Mouse (Mus musculus): ENCODE results near the gene Arl5c. TPM values are rescaled to one million over a fixed set of nuclear protein-coding genes. Genes with fewer than 3 reads are reported as not detected.

The Arl5c gene
- total and polyA plus RNA-seq, 3 experiments = 1.2 to 10.4 TPM; not detected in 1

GRCm38 (mm10) chr11:98020710-98021109 is 24.7 kb upstream of the Arl5c start:
- no peak for TF ChIP-seq MAZ (IDR thresholded peaks at IDR 0.05; ENCODE audit: low read depth, low read length)
- TF ChIP-seq CHD2 (IDR thresholded peaks at IDR 0.05; ENCODE audit: low read length) = no peak
- no peak for TF ChIP-seq GABPA (IDR thresholded peaks at IDR 0.05; ENCODE audit: low read depth, low read length)
- TF ChIP-seq MAX (IDR thresholded peaks at IDR 0.05; ENCODE audit: low read length) = no peak
- TF ChIP-seq MYB (IDR thresholded peaks at IDR 0.05; ENCODE audit: low read depth, low read length) = no peak
- TF ChIP-seq MAFK (IDR thresholded peaks at IDR 0.05; ENCODE audit: borderline replicate concordance, low read depth, low read length) = no peak
- TF ChIP-seq TAL1 (IDR thresholded peaks at IDR 0.05; ENCODE audit: low read length) = no peak
- no peak for TF ChIP-seq TCF12 (IDR thresholded peaks at IDR 0.05; ENCODE audit: low read depth, low read length)
- no peak for TF ChIP-seq USF2 (IDR thresholded peaks at IDR 0.05; ENCODE audit: borderline replicate concordance in 1 of 2, insufficient read depth in 1 of 2, low read depth in 1 of 2, low read length in 2 of 2)
- TF ChIP-seq TBP (IDR thresholded peaks at IDR 0.05; ENCODE audit: low read depth, low read length) = no peak
- no peak for TF ChIP-seq HCFC1 (IDR thresholded peaks at IDR 0.05; ENCODE audit: low read depth, low read length)
- TF ChIP-seq ZKSCAN1 (IDR thresholded peaks at IDR 0.05; ENCODE audit: low read depth, low read length) = no peak
- TF ChIP-seq KAT2A (conservative IDR thresholded peaks at IDR 0.05; ENCODE audit: low read depth, low read length) = no peak
- TF ChIP-seq MEF2A (IDR thresholded peaks at IDR 0.05; ENCODE audit: extremely low read depth, insufficient replicate concordance, low read depth, low read length, poor library complexity, severe bottlenecking) = no peak
- TF ChIP-seq BHLHE40 (IDR thresholded peaks at IDR 0.05; ENCODE audit: borderline replicate concordance, low read depth, low read length) = no peak
- no peak for TF ChIP-seq SMC3 (IDR thresholded peaks at IDR 0.05; ENCODE audit: low read depth, low read length)
- TF ChIP-seq UBTF (IDR thresholded peaks at IDR 0.05; ENCODE audit: borderline replicate concordance, insufficient read depth, low read depth, low read length) = no peak
- Histone ChIP-seq H3K27me3 (ENCODE audit: control insufficient read depth in 1 of 2, insufficient read depth in 2 of 2, low read length in 2 of 2) (no peaks in the 10 kb centered on the region), H3K27ac (ENCODE audit: control insufficient read depth, low read depth, low read length) (no peak overlapping the region), H3K9ac (ENCODE audit: control insufficient read depth, low read depth, low read length, poor library complexity, severe bottlenecking) (no peak overlapping the region), H3K36me3 (ENCODE audit: control insufficient read depth in 1 of 2, insufficient read depth in 2 of 2, low read length in 2 of 2) (peaks cover 0 to 5% of the 10 kb centered on the region in 2 experiments; a peak in 2 of 4 replicates), H3K9me3 (replicated peaks; ENCODE audit: insufficient read depth, low read length) (no peaks in the 10 kb centered on the region), H3K4me3 (ENCODE audit: control insufficient read depth in 1 of 2, insufficient read depth in 1 of 2, low read depth in 2 of 2, low read length in 2 of 2) (no peak overlapping the region), H3K4me1 (ENCODE audit: control insufficient read depth in 1 of 2, insufficient read depth in 2 of 2, low read length in 2 of 2) (peaks cover 4 to 12% of the 10 kb centered on the region in 2 experiments; a peak in 3 of 4 replicates), H3K79me2 (ENCODE audit: control insufficient read depth, insufficient read depth, low read length, poor library complexity) (peaks cover 4% of the 10 kb centered on the region; the same call in 1 of the 2 replicates)
- peak; percentile 44 for DNase-seq (ENCODE audit: low read depth, low spot score)

GRCm38 (mm10) chr11:98019883-98020610 is 24.1 kb upstream of the Arl5c start:
- no peaks in the 10 kb centered on the region for H3K27me3 ChIP-seq (ENCODE audit: control insufficient read depth in 1 of 2, insufficient read depth in 2 of 2, low read length in 2 of 2)
- no peak for TF ChIP-seq POLR2AphosphoS5 (IDR thresholded peaks at IDR 0.05; ENCODE audit: borderline replicate concordance, low read depth, low read length)
- no peak overlapping the region for H3K27ac ChIP-seq (ENCODE audit: control insufficient read depth, low read depth, low read length)
- H3K4me3 ChIP-seq (ENCODE audit: control insufficient read depth in 1 of 2, insufficient read depth in 1 of 2, low read depth in 2 of 2, low read length in 2 of 2) = no peak overlapping the region
- peaks cover 3 to 10% of the 10 kb centered on the region in 2 experiments; a peak in 3 of 4 replicates for H3K4me1 ChIP-seq (ENCODE audit: control insufficient read depth in 1 of 2, insufficient read depth in 2 of 2, low read length in 2 of 2)
- H3K79me2 ChIP-seq (ENCODE audit: control insufficient read depth, insufficient read depth, low read length, poor library complexity) = peaks cover 4% of the 10 kb centered on the region; the same call in 1 of the 2 replicates
- no peak for DNase-seq (ENCODE audit: low read depth, low spot score)
- peaks cover 0 to 3% of the 10 kb centered on the region in 2 experiments; a peak in 1 of 4 replicates for H3K36me3 ChIP-seq (ENCODE audit: control insufficient read depth in 1 of 2, insufficient read depth in 2 of 2, low read length in 2 of 2)
- H3K9me3 ChIP-seq (replicated peaks; ENCODE audit: insufficient read depth, low read length) = no peaks in the 10 kb centered on the region
- H3K9ac ChIP-seq (ENCODE audit: control insufficient read depth, low read depth, low read length, poor library complexity, severe bottlenecking) = no peak overlapping the region

All from MEL (cell line).